Mouse (Mus musculus): ENCODE data around the gene Dnajc8.
A peak's percentile ranks its signal among the peaks of the same experiment; 100 is the strongest.

The Dnajc8 gene

GRCm38 (mm10) chr4:132535406-132536121, at the start of gene Dnajc8:
Gene Dnajc8 (plus strand): TSS chr4:132535550.
- peak; percentile 91 to 93 for DNase-seq (ENCODE audit: low spot score in 2 of 2)

- DNase-seq (ENCODE audit: low spot score in 2 of 2), result no peak
Measured at GRCm38 (mm10) chr4:132488521-132488920, 46.8 kb upstream of the Dnajc8 start.

- DNase-seq (ENCODE audit: low spot score in 2 of 2), result no peak
Measured at GRCm38 (mm10) chr4:132488976-132489375, 46.4 kb upstream of the Dnajc8 start.

GRCm38 (mm10) chr4:132490273-132491010, 44.9 kb upstream of the Dnajc8 start:
- DNase-seq (ENCODE audit: low spot score in 2 of 2), result no peak

GRCm38 (mm10) chr4:132491057-132491456, 44.3 kb upstream of the Dnajc8 start:
- no peak for DNase-seq (ENCODE audit: low spot score in 2 of 2)

- DNase-seq (ENCODE audit: low spot score in 2 of 2), result peak in 1 of 2 experiments; percentile 68
Measured at GRCm38 (mm10) chr4:132491748-132492147, 43.6 kb upstream of the Dnajc8 start.

- peak in 1 of 2 experiments; percentile 42 for DNase-seq (ENCODE audit: low spot score in 2 of 2)
Measured at GRCm38 (mm10) chr4:132492178-132493060, 42.9 kb upstream of the Dnajc8 start.

GRCm38 (mm10) chr4:132494271-132494918, 41.0 kb upstream of the Dnajc8 start:
- DNase-seq (ENCODE audit: low spot score in 2 of 2), result no peak

- DNase-seq (ENCODE audit: low spot score in 2 of 2), result no peak
Measured at GRCm38 (mm10) chr4:132501639-132502038, 33.7 kb upstream of the Dnajc8 start.

GRCm38 (mm10) chr4:132503344-132503743, 32.0 kb upstream of the Dnajc8 start:
- DNase-seq (ENCODE audit: low spot score in 2 of 2), result no peak

GRCm38 (mm10) chr4:132505034-132505738, 30.2 kb upstream of the Dnajc8 start:
- DNase-seq (ENCODE audit: low spot score in 2 of 2), result no peak

- no peak for DNase-seq (ENCODE audit: low spot score in 2 of 2)
Measured at GRCm38 (mm10) chr4:132505800-132506199, 29.6 kb upstream of the Dnajc8 start.

GRCm38 (mm10) chr4:132506250-132506649, 29.1 kb upstream of the Dnajc8 start:
- no peak for DNase-seq (ENCODE audit: low spot score in 2 of 2)

- DNase-seq (ENCODE audit: low spot score in 2 of 2), result no peak
Measured at GRCm38 (mm10) chr4:132507210-132507609, 28.1 kb upstream of the Dnajc8 start.

GRCm38 (mm10) chr4:132509621-132510296, 25.6 kb upstream of the Dnajc8 start:
- DNase-seq (ENCODE audit: low spot score in 2 of 2), result peak; percentile 78 to 86

GRCm38 (mm10) chr4:132510352-132510798, 25.0 kb upstream of the Dnajc8 start, which contains the start of gene Sesn2:
Gene Sesn2 (minus strand): TSS chr4:132510501.
- peak; percentile 94 to 98 for DNase-seq (ENCODE audit: low spot score in 2 of 2)

GRCm38 (mm10) chr4:132512080-132512479, 23.3 kb upstream of the Dnajc8 start:
- no peak for DNase-seq (ENCODE audit: low spot score in 2 of 2)

GRCm38 (mm10) chr4:132513395-132514273, 21.7 kb upstream of the Dnajc8 start:
- DNase-seq (ENCODE audit: low spot score in 2 of 2), result no peak

- DNase-seq (ENCODE audit: low spot score in 2 of 2), result peak; percentile 80 to 85
Measured at GRCm38 (mm10) chr4:132514555-132515135, 20.7 kb upstream of the Dnajc8 start.
